Mouse (Mus musculus) C2C12 (cell line): ENCODE results near the gene Syt1.

Experiments
- CTCF ChIP-seq: IDR thresholded peaks from one replicate; pipeline ENCODE4 v1.5.1; 2011; ENCODE audit not compliant: control insufficient read depth, insufficient read depth, insufficient read length
- MYOG ChIP-seq: IDR thresholded peaks from one replicate; pipeline ENCODE4 v1.6.1; 2011; ENCODE audit not compliant: control insufficient read depth, insufficient read length; ENCODE audit errors: extremely low read depth
- USF1 ChIP-seq: IDR thresholded peaks from one replicate; pipeline ENCODE4 v1.6.1; 2011; ENCODE audit warnings: low read depth, mild to moderate bottlenecking, control low read depth, moderate library complexity

- no peak for TF ChIP-seq USF1
- TF ChIP-seq CTCF = no peak
- no peak for TF ChIP-seq MYOG
Observed at GRCm38 (mm10) chr10:108954952-108955351, 55.8 kb downstream of the Syt1 start.
